Mouse (Mus musculus) CH12.LX (cell line): Measurements from ENCODE around the gene Rrp12. TPM values are rescaled to one million over a fixed set of nuclear protein-coding genes. Genes with fewer than 3 reads are reported as not detected.

Source experiments
- DNase-seq: peaks from one replicate; pipeline ENCODE4 v3.0.0-alpha.2; 2013; ENCODE audit errors: extremely low read depth
- H3K27ac ChIP-seq: 2 replicates; pipeline ENCODE4 v1.5.1; 2012; ENCODE audit warnings: low read depth, mild to moderate bottlenecking, control low read depth, moderate library complexity; ENCODE audit not compliant: insufficient read depth
- H3K27me3 ChIP-seq: replicated peaks from 2 replicates; pipeline ENCODE3; 2012; ENCODE audit warnings: inconsistent platforms
- H3K36me3 ChIP-seq, 2 experiments: replicated peaks in 1 of 2; 2 replicates each; pipeline versions ENCODE3 to v1.6.1; 2012; ENCODE audit warnings: inconsistent platforms in 1 of 2, low read length in 1 of 2, mild to moderate bottlenecking in 1 of 2, mixed read lengths in 1 of 2, moderate library complexity in 1 of 2; ENCODE audit not compliant: control insufficient read depth in 1 of 2, insufficient read depth in 1 of 2
- H3K4me1 ChIP-seq, 2 experiments: 2 replicates each; pipeline ENCODE4 v1.6.1; 2012; ENCODE audit warnings: inconsistent platforms in 1 of 2, moderate library complexity in 1 of 2; ENCODE audit not compliant: insufficient read depth in 2 of 2, control insufficient read depth in 1 of 2
- H3K4me2 ChIP-seq: 2 replicates; pipeline ENCODE4 v1.6.1; 2012; ENCODE audit warnings: low read depth, mild to moderate bottlenecking, control low read depth; ENCODE audit not compliant: poor library complexity, insufficient read depth, severe bottlenecking
- H3K4me3 ChIP-seq, 3 experiments: fragments of 150-350 bp in 1 of 3; sonication (generic) in 1 of 3; replicated peaks in 1 of 3; 2 replicates each; pipeline versions ENCODE3 to v1.5.1; 2011 to 2012; ENCODE audit warnings: low read depth in 2 of 3, low read length in 2 of 3, mild to moderate bottlenecking in 2 of 3, moderate library complexity in 2 of 3, control low read depth in 1 of 3, improper control_type of control experiment in 1 of 3, inconsistent platforms in 1 of 3, mixed read lengths in 1 of 3; ENCODE audit not compliant: poor library complexity in 1 of 3
- H3K79me2 ChIP-seq: replicated peaks from 2 replicates; pipeline ENCODE4 v1.6.1; 2012; ENCODE audit warnings: mild to moderate bottlenecking, moderate library complexity; ENCODE audit not compliant: control insufficient read depth, poor library complexity, insufficient read depth, severe bottlenecking; ENCODE audit errors: extremely low read depth
- H3K9ac ChIP-seq: 2 replicates; pipeline ENCODE4 v1.6.1; 2012; ENCODE audit warnings: low read depth, mild to moderate bottlenecking, control low read depth, moderate library complexity; ENCODE audit not compliant: insufficient read depth
- H3K9me3 ChIP-seq: replicated peaks from 2 replicates; pipeline ENCODE3; 2012; ENCODE audit warnings: low read length, inconsistent platforms, mixed read lengths
- BHLHE40 ChIP-seq: IDR thresholded peaks from 2 replicates; pipeline ENCODE4 v1.6.1; 2011; ENCODE audit warnings: mild to moderate bottlenecking, low read depth, low read length, improper control_type of control experiment
- CHD2 ChIP-seq: IDR thresholded peaks from 2 replicates; pipeline ENCODE4 v1.6.1; 2011; ENCODE audit warnings: low read length, improper control_type of control experiment
- E2F4 ChIP-seq: IDR thresholded peaks from 2 replicates; pipeline ENCODE4 v1.6.1; 2011; ENCODE audit warnings: low read depth, low read length, improper control_type of control experiment; ENCODE audit not compliant: insufficient replicate concordance
- ELF1 ChIP-seq: IDR thresholded peaks from 2 replicates; pipeline ENCODE4 v1.6.1; 2014; ENCODE audit warnings: low read depth, mild to moderate bottlenecking, inconsistent platforms, low read length, improper control_type of control experiment
- ETS1 ChIP-seq: conservative IDR thresholded peaks from 2 replicates; pipeline ENCODE4 v1.6.1; 2012; ENCODE audit warnings: low read depth, mild to moderate bottlenecking, inconsistent platforms, low read length, improper control_type of control experiment, moderate library complexity
- HCFC1 ChIP-seq: IDR thresholded peaks from 2 replicates; pipeline ENCODE4 v1.6.1; 2012; ENCODE audit warnings: low read depth, mild to moderate bottlenecking, inconsistent platforms, low read length, improper control_type of control experiment
- JUND ChIP-seq: conservative IDR thresholded peaks from 2 replicates; pipeline ENCODE4 v1.6.1; 2011; ENCODE audit warnings: low read depth, low read length, improper control_type of control experiment
- KAT2A ChIP-seq: IDR thresholded peaks from 2 replicates; pipeline ENCODE4 v1.6.1; 2012; ENCODE audit warnings: low read length, improper control_type of control experiment, inconsistent platforms; ENCODE audit not compliant: insufficient replicate concordance
- MAFK ChIP-seq: IDR thresholded peaks from 2 replicates; pipeline ENCODE4 v1.6.1; 2011; ENCODE audit warnings: low read length, improper control_type of control experiment; ENCODE audit not compliant: insufficient replicate concordance
- MAX ChIP-seq: IDR thresholded peaks from 2 replicates; pipeline ENCODE4 v1.6.1; 2011; ENCODE audit warnings: low read length, improper control_type of control experiment
- MXI1 ChIP-seq: IDR thresholded peaks from 2 replicates; pipeline ENCODE4 v1.6.1; 2011; ENCODE audit warnings: mild to moderate bottlenecking, low read depth, low read length, improper control_type of control experiment
- NELFE ChIP-seq: IDR thresholded peaks from 2 replicates; pipeline ENCODE4 v1.6.1; 2011; ENCODE audit warnings: low read depth, low read length, improper control_type of control experiment
- POLR2A ChIP-seq: IDR thresholded peaks from 2 replicates; pipeline ENCODE4 v1.6.1; 2011; ENCODE audit warnings: low read depth, mild to moderate bottlenecking, improper control_type of control experiment, low read length
- POLR2AphosphoS2 ChIP-seq: IDR thresholded peaks from 2 replicates; pipeline ENCODE4 v1.6.1; 2011; ENCODE audit warnings: low read depth, low read length, improper control_type of control experiment
- SIN3A ChIP-seq: IDR thresholded peaks from 2 replicates; pipeline ENCODE4 v1.6.1; 2012; ENCODE audit warnings: low read length, improper control_type of control experiment, inconsistent platforms
- SMC3 ChIP-seq: IDR thresholded peaks from 2 replicates; pipeline ENCODE4 v1.6.1; 2011; ENCODE audit warnings: low read depth, low read length, improper control_type of control experiment
- TBP ChIP-seq: conservative IDR thresholded peaks from 2 replicates; pipeline ENCODE4 v1.6.1; 2011; ENCODE audit warnings: low read depth, low read length, improper control_type of control experiment
- TCF12 ChIP-seq: IDR thresholded peaks from 2 replicates; pipeline ENCODE4 v1.6.1; 2014; ENCODE audit warnings: low read depth, mild to moderate bottlenecking, inconsistent platforms, low read length, improper control_type of control experiment
- UBTF ChIP-seq: IDR thresholded peaks from 2 replicates; pipeline ENCODE4 v1.6.1; 2012; ENCODE audit warnings: low read depth, mild to moderate bottlenecking, inconsistent platforms, low read length, improper control_type of control experiment, moderate library complexity
- USF2 ChIP-seq: conservative IDR thresholded peaks from 2 replicates; pipeline ENCODE4 v1.6.1; 2011; ENCODE audit warnings: low read depth, low read length, improper control_type of control experiment
- ZKSCAN1 ChIP-seq: IDR thresholded peaks from 2 replicates; pipeline ENCODE4 v1.6.1; 2012; ENCODE audit warnings: low read depth, inconsistent platforms, low read length, improper control_type of control experiment, borderline replicate concordance
- ZMIZ1 ChIP-seq: IDR thresholded peaks from 2 replicates; pipeline ENCODE4 v1.6.1; 2012; ENCODE audit warnings: low read depth, mild to moderate bottlenecking, inconsistent platforms, low read length, improper control_type of control experiment
- dilution Hi-C: fragments of 300-500 bp; cut with MboI; formaldehyde crosslinking; loops from 2 replicates; pipeline ENCODE4 v1.14.3; 2020; ENCODE audit warnings: low sequenced_read_pairs; ENCODE audit not compliant: extremely low pct_unique_long_range_greater_than_20kb, extremely low pct_ligation_motif_present
- in situ Hi-C: fragments of 300-500 bp; cut with MboI; formaldehyde crosslinking; loops from 3 replicates; pipeline ENCODE4 v1.14.3; 2019; ENCODE audit warnings: low sequenced_read_pairs, low pct_ligation_motif_present, low pct_unique_long_range_greater_than_20kb, mixed read lengths
- polyA plus RNA-seq: library from polyadenylated mRNA; unstranded; fragments of >175 nt; gene quantifications from 2 replicates; pipeline ENCODE4 v1.2.1, GENCODE M21; 2012; ENCODE audit warnings: low read depth; ENCODE audit not compliant: insufficient read length
- total RNA-seq, 2 experiments: library from RNA; depleted of rRNA; stranded (reverse); fragments of 300-350 nt in 1 of 2; fragments of >200 nt in 1 of 2; gene quantifications; 2 replicates each; pipeline ENCODE4 v1.2.3; 2012 to 2014

Rrp12 gene
- total and polyA plus RNA-seq, 3 experiments: 20.1 to 64.3 (median 42.5) TPM

DNA sequence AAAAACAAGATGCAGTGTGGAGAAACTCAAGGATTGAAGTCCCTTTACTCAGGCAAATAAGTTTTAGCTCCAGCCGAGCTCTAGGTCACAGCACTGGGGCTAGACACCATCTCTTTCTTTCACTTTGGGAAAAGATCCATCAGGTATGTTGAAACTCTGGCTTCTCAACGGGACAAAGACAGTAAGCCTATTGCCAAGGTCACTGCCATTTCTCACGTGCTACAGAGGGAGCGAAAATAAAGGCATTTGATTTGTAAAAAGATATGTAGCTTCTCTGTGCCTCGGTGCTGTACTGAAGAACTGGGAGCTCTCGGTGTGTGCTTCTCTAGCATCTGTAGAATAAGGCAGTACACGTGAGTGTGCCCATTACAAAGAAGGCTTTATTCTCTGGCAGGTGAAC, 47.9 kb upstream of the Rrp12 start:
- in situ Hi-C loops: no loop called here
- Histone ChIP-seq H3K9ac (no peak overlapping the region), H3K4me3 (no peak overlapping the region), H3K36me3 (peaks cover 76 to 95% of the 10 kb centered on the region in 2 experiments), H3K4me2 (no peak overlapping the region), H3K79me2 (no peaks in the 10 kb centered on the region), H3K27me3 (no peaks in the 10 kb centered on the region), H3K4me1 (no peaks in the 10 kb centered on the region), H3K9me3 (peaks cover 4% of the 10 kb centered on the region), H3K27ac (no peak overlapping the region)
- dilution Hi-C loops: no loop called here
- TF ChIP-seq SIN3A (no peak), MAX (no peak), TBP (no peak), UBTF (no peak), ETS1 (no peak), ZMIZ1 (no peak), TCF12 (no peak), USF2 (no peak), CHD2 (no peak), MAFK (no peak), NELFE (no peak), POLR2AphosphoS2 (no peak), SMC3 (no peak), ELF1 (no peak), ZKSCAN1 (no peak), KAT2A (no peak)
- no peak for DNase-seq

DNA sequence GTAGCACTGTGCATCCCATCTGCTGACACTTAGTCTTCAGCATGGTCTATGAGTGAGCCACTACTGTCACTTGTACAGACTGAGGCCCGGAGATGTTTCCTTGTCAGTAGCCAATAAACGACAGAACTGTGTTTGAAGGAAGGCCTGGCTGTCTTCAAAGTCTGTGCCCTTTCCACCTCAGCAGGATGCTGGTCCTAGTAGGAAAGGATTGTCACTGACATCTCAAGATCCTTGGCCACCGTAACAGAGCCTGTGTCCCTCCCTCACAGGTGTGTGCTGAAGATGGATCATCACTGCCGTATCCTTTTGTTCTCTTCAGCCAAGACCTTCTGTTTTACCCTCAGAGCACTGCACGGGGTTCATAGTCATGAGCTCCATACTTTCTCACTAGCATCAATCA, 42.6 kb upstream of the Rrp12 start:
- Histone ChIP-seq H3K4me3 (no peak overlapping the region), H3K27me3 (no peaks in the 10 kb centered on the region), H3K4me2 (no peak overlapping the region), H3K79me2 (peaks cover 25% of the 10 kb centered on the region), H3K36me3 (peaks cover 42 to 74% of the 10 kb centered on the region in 2 experiments), H3K27ac (no peak overlapping the region), H3K4me1 (peaks cover 0 to 16% of the 10 kb centered on the region in 2 experiments; a peak in 2 of 4 replicates), H3K9ac (no peak overlapping the region), H3K9me3 (no peaks in the 10 kb centered on the region)
- TF ChIP-seq MXI1: no peak
- no peak for TF ChIP-seq SMC3
- no peak for TF ChIP-seq MAFK
- no peak for TF ChIP-seq E2F4
- no peak for TF ChIP-seq ETS1
- TF ChIP-seq KAT2A: no peak
- no peak for TF ChIP-seq TBP
- TF ChIP-seq NELFE: no peak
- TF ChIP-seq JUND: no peak
- no peak for TF ChIP-seq ELF1
- no peak for TF ChIP-seq POLR2A
- TF ChIP-seq MAX: no peak
- no peak for TF ChIP-seq HCFC1
- TF ChIP-seq BHLHE40: no peak
- no peak for DNase-seq
- in situ Hi-C loops (no loop called here), dilution Hi-C loops (no loop called here)
